Mouse (Mus musculus) embryonic facial prominence, embryonic 10.5 days (tissue): ENCODE data around the gene Tent5c. TPM values are rescaled to one million over a fixed set of nuclear protein-coding genes. Genes with fewer than 3 reads are reported as not detected.

Source experiments
- DNase-seq: peaks from one replicate; pipeline ENCODE4 v3.0.0-alpha.2; 2017; ENCODE audit warnings: low spot score
- H3K27ac ChIP-seq: fragments of 300-500 bp; sonication (generic); replicated peaks from 2 replicates; pipeline ENCODE4 v1.5.1; 2016; ENCODE audit warnings: mild to moderate bottlenecking
- H3K27me3 ChIP-seq: fragments of 300-500 bp; sonication (generic); replicated peaks from 2 replicates; pipeline ENCODE4 v1.6.1; 2016; ENCODE audit warnings: low read depth, mild to moderate bottlenecking; ENCODE audit not compliant: poor library complexity, severe bottlenecking
- H3K36me3 ChIP-seq: fragments of 300-500 bp; sonication (generic); replicated peaks from 2 replicates; pipeline ENCODE4 v1.6.1; 2016; ENCODE audit warnings: mild to moderate bottlenecking, moderate library complexity
- H3K4me1 ChIP-seq: fragments of 300-500 bp; sonication (generic); 2 replicates; pipeline ENCODE4 v1.6.1; 2016
- H3K4me3 ChIP-seq: fragments of 300-500 bp; sonication (generic); 2 replicates; pipeline ENCODE4 v1.5.1; 2016; ENCODE audit warnings: mild to moderate bottlenecking, moderate library complexity
- H3K9me3 ChIP-seq: fragments of 300-500 bp; sonication (generic); 2 replicates; pipeline ENCODE4 v1.6.1; 2016; ENCODE audit warnings: mild to moderate bottlenecking
- WGBS: fragments of 180-500 bp; shearing (Covaris S2); methylation state at CpG from one replicate; pipeline ENCODE4 v1.1.7; 2016; 5-methylcytosine and 5-hydroxymethylcytosine counted together
- polyA plus RNA-seq: library from polyadenylated mRNA; unstranded; fragments of >200 nt; fragmentation: Nextera tagmentation; extraction: Ambion mirVana; gene quantifications from 2 replicates; pipeline ENCODE4 v1.2.1, GENCODE M21; 2016

The Tent5c gene
- polyA plus RNA-seq, 1 experiment from 2014 or later: 1.7 TPM

- whole genome bisulfite sequencing: 67% methylated on average over 8 of the region's 8 CpGs
- H3K4me3 ChIP-seq: no peak overlapping the region
- no peaks in the 10 kb centered on the region for H3K27me3 ChIP-seq
- H3K4me1 ChIP-seq: peaks cover 22% of the 10 kb centered on the region
- H3K27ac ChIP-seq: peak overlapping the region; percentile 70; the same call in 1 of the 2 replicates
- no peaks in the 10 kb centered on the region for H3K9me3 ChIP-seq
- DNase-seq: no peak
- H3K36me3 ChIP-seq: no peaks in the 10 kb centered on the region
Observed at GRCm38 (mm10) chr3:100462235-100463083, 26.7 kb downstream of the Tent5c start.

GRCm38 (mm10) chr3:100460510-100460909 lies 28.6 kb downstream of the Tent5c start:
- H3K4me3 ChIP-seq: no peak overlapping the region
- no peak for DNase-seq
- no peaks in the 10 kb centered on the region for H3K9me3 ChIP-seq
- no peaks in the 10 kb centered on the region for H3K36me3 ChIP-seq
- WGBS: 87% methylated on average over 2 of the region's 2 CpGs
- H3K27ac ChIP-seq: no peak overlapping the region
- H3K4me1 ChIP-seq: peaks cover 22% of the 10 kb centered on the region
- H3K27me3 ChIP-seq: no peaks in the 10 kb centered on the region

GRCm38 (mm10) chr3:100443798-100444500 lies 45.2 kb downstream of the Tent5c start:
- Histone ChIP-seq H3K4me1 (0 out of 2 replicates have a peak, but pooled peaks cover 5% of the 10 kb centered on the region), H3K4me3 (no peak overlapping the region), H3K36me3 (no peaks in the 10 kb centered on the region), H3K27me3 (no peaks in the 10 kb centered on the region), H3K9me3 (no peaks in the 10 kb centered on the region), H3K27ac (no peak overlapping the region)
- DNase-seq: no peak
- WGBS: 88% methylated on average over 7 of the region's 7 CpGs

- 92% methylated on average over 6 of the region's 6 CpGs for WGBS
- Histone ChIP-seq H3K4me3 (no peak overlapping the region), H3K27me3 (no peaks in the 10 kb centered on the region)
Observed at GRCm38 (mm10) chr3:100442499-100442898, 46.6 kb downstream of the Tent5c start.

GRCm38 (mm10) chr3:100440754-100441153 lies 48.4 kb downstream of the Tent5c start:
- Histone ChIP-seq H3K4me3 (no peak overlapping the region), H3K27me3 (no peaks in the 10 kb centered on the region), H3K36me3 (no peaks in the 10 kb centered on the region), H3K27ac (no peak overlapping the region), H3K4me1 (0 out of 2 replicates have a peak, but pooled peaks cover 8% of the 10 kb centered on the region), H3K9me3 (no peaks in the 10 kb centered on the region)
- WGBS: 77% methylated on average over 4 of the region's 4 CpGs
- no peak for DNase-seq

More at GRCm38 (mm10) chr3:100442499-100442898, 46.6 kb downstream of the Tent5c start:
- DNase-seq: no peak
- no peaks in the 10 kb centered on the region for H3K36me3 ChIP-seq
- 0 out of 2 replicates have a peak, but pooled peaks cover 8% of the 10 kb centered on the region for H3K4me1 ChIP-seq
- H3K9me3 ChIP-seq: no peaks in the 10 kb centered on the region
- H3K27ac ChIP-seq: no peak overlapping the region

GRCm38 (mm10) chr3:100440009-100440408 lies 49.1 kb downstream of the Tent5c start:
- 0 out of 2 replicates have a peak, but pooled peaks cover 8% of the 10 kb centered on the region for H3K4me1 ChIP-seq
- H3K27me3 ChIP-seq: no peaks in the 10 kb centered on the region
- no peaks in the 10 kb centered on the region for H3K9me3 ChIP-seq
- no peak overlapping the region for H3K4me3 ChIP-seq
- no peaks in the 10 kb centered on the region for H3K36me3 ChIP-seq
- H3K27ac ChIP-seq: no peak overlapping the region
- no peak for DNase-seq
- WGBS: 84% methylated on average over 6 of the region's 6 CpGs

GRCm38 (mm10) chr3:100439088-100439487 lies 50.0 kb downstream of the Tent5c start:
- Histone ChIP-seq H3K4me1 (0 out of 2 replicates have a peak, but pooled peaks cover 8% of the 10 kb centered on the region), H3K27ac (no peak overlapping the region), H3K27me3 (no peaks in the 10 kb centered on the region), H3K9me3 (no peaks in the 10 kb centered on the region), H3K36me3 (no peaks in the 10 kb centered on the region), H3K4me3 (no peak overlapping the region)
- 72% methylated on average over 3 of the region's 3 CpGs for WGBS
- DNase-seq: no peak

- no peaks in the 10 kb centered on the region for H3K36me3 ChIP-seq
- DNase-seq: no peak
- no peak overlapping the region for H3K27ac ChIP-seq
Observed at GRCm38 (mm10) chr3:100438461-100439002, 50.6 kb downstream of the Tent5c start.

GRCm38 (mm10) chr3:100436756-100437155 lies 52.4 kb downstream of the Tent5c start:
- Histone ChIP-seq H3K4me1 (0 out of 2 replicates have a peak, but pooled peaks cover 5% of the 10 kb centered on the region), H3K4me3 (no peak overlapping the region), H3K36me3 (no peaks in the 10 kb centered on the region), H3K27me3 (no peaks in the 10 kb centered on the region), H3K27ac (no peak overlapping the region), H3K9me3 (no peaks in the 10 kb centered on the region)
- no peak for DNase-seq
- 79% methylated on average over 7 of the region's 7 CpGs for WGBS

More at GRCm38 (mm10) chr3:100438461-100439002, 50.6 kb downstream of the Tent5c start:
- H3K27me3 ChIP-seq: no peaks in the 10 kb centered on the region
- H3K9me3 ChIP-seq: no peaks in the 10 kb centered on the region
- 82% methylated on average over 4 of the region's 4 CpGs for WGBS
- H3K4me3 ChIP-seq: no peak overlapping the region
- H3K4me1 ChIP-seq: 0 out of 2 replicates have a peak, but pooled peaks cover 6% of the 10 kb centered on the region

- H3K36me3 ChIP-seq: no peaks in the 10 kb centered on the region
- H3K27ac ChIP-seq: no peak overlapping the region
- H3K4me3 ChIP-seq: no peak overlapping the region
- H3K27me3 ChIP-seq: no peaks in the 10 kb centered on the region
- 77% methylated on average over 4 of the region's 4 CpGs for WGBS
- H3K9me3 ChIP-seq: no peaks in the 10 kb centered on the region
- DNase-seq: no peak
- no peaks in the 10 kb centered on the region for H3K4me1 ChIP-seq
Observed at GRCm38 (mm10) chr3:100431705-100432104, 57.4 kb downstream of the Tent5c start.

- no peak overlapping the region for H3K4me3 ChIP-seq
- no peaks in the 10 kb centered on the region for H3K36me3 ChIP-seq
- H3K9me3 ChIP-seq: no peaks in the 10 kb centered on the region
- DNase-seq: no peak
- H3K27ac ChIP-seq: no peak overlapping the region
- H3K4me1 ChIP-seq: no peaks in the 10 kb centered on the region
- WGBS: 78% methylated on average over 1 of the region's 1 CpGs
- no peaks in the 10 kb centered on the region for H3K27me3 ChIP-seq
Observed at GRCm38 (mm10) chr3:100430731-100431130, 58.4 kb downstream of the Tent5c start.

GRCm38 (mm10) chr3:100430101-100430500 lies 59.0 kb downstream of the Tent5c start:
- DNase-seq: no peak
- Histone ChIP-seq H3K4me3 (no peak overlapping the region), H3K27me3 (no peaks in the 10 kb centered on the region), H3K27ac (peak overlapping the region; percentile 1; the same call in 1 of the 2 replicates), H3K4me1 (no peaks in the 10 kb centered on the region), H3K36me3 (no peaks in the 10 kb centered on the region), H3K9me3 (no peaks in the 10 kb centered on the region)
- 90% methylated on average over 5 of the region's 5 CpGs for WGBS
